Mouse (Mus musculus): ENCODE results near the gene Arhgap9. TPM values are rescaled to one million over a fixed set of nuclear protein-coding genes. Genes with fewer than 3 reads are reported as not detected.

Arhgap9 gene
- polyA plus RNA-seq, 1 experiment: 19.2 TPM

DNA sequence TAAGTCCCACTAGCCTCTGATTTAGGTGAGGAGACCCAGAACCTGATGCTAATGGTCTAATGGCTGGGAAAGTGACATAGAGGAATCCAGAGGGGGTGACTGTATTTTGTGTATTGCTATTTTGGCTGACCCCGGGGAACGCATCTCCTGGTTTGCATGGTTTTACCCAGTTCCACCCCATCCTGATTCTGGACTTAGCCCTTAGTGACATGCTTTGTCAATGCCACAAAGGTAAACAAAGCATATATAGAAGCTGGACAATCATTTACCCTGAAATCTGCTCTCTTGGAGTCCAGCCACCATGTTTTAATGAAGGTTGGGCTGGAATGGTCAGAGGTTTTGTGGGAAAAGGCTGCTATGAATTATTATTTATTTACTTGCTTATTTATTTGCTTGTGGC is 46.5 kb downstream of the Arhgap9 start:
- no peak for TF ChIP-seq CTCF (IDR thresholded peaks at IDR 0.05; ENCODE audit: insufficient read depth, low read length)
- no peak for TF ChIP-seq POLR2A (IDR thresholded peaks at IDR 0.05; ENCODE audit: borderline replicate concordance, extremely low read depth, low read depth, low read length)
- DNase-seq: no peak
- Histone ChIP-seq H3K4me1 (ENCODE audit: control insufficient read depth, insufficient read depth, low read length) (no peaks in the 10 kb centered on the region), H3K4me3 (replicated peaks; ENCODE audit: extremely low read depth, low read depth, low read length) (no peak overlapping the region)
- 79% methylated on average over 2 of the region's 2 CpGs for WGBS

DNA sequence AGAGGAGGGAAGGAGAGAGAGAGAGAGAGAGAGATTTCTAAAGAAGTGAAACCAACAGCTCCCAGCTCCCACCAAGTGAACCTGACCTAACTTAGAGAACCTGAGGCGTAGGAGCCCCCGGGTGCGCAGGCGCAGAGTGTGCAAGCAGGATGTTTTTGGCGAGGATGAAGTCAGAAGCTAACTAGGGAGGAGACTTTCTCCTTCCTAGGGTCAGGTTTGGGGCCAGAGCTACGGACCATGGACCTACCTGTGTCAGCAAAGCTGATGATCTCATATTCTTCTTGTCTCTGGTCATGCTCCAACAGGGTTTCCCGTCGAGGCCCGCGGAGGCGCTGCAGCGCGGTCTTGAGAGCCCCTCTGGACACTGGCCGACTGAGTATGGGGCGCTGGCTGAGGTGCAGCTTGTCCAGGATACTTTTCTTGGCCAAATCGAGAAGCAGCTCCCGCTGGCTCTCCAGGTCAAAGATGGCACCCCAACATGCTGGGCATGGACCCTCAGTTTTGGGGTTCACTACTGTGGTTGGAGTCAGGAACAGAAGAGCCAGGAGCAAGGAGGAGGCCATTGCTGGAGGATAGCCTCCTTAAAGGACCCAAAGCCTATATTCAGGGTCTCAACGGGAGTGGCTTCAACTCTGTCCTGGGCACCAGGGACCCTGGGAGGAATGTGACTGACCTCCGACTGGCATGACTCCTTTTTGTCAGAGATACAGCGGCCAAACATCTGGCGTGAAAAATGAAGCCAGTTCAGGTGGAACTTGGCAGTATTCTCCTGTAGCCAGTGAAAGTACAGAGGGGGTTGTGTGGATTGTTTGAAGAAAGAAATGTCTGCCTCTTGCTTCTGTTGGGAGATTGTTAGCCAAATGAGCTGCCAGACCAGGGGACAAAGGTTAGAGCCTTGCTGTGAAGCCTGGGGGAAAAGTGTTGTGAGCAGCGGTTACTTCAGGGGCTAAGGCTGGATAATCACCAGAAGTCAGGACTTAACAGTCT is 48.4 kb downstream of the Arhgap9 start, which contains the start of gene Inhbc:
Inhbc (minus strand) TSS at position 598 of the 987 bp plus-strand sequence.
- no peak for DNase-seq
- Histone ChIP-seq H3K4me1 (ENCODE audit: control insufficient read depth, insufficient read depth, low read length) (no peaks in the 10 kb centered on the region), H3K4me3 (replicated peaks; ENCODE audit: extremely low read depth, low read depth, low read length) (no peak within 1 kb of the TSS)
- TF ChIP-seq POLR2A (IDR thresholded peaks at IDR 0.05; ENCODE audit: borderline replicate concordance, extremely low read depth, low read depth, low read length) (no peak), CTCF (IDR thresholded peaks at IDR 0.05; ENCODE audit: insufficient read depth, low read length) (no peak)
- 74% methylated on average over 22 of the region's 22 CpGs for WGBS

DNA sequence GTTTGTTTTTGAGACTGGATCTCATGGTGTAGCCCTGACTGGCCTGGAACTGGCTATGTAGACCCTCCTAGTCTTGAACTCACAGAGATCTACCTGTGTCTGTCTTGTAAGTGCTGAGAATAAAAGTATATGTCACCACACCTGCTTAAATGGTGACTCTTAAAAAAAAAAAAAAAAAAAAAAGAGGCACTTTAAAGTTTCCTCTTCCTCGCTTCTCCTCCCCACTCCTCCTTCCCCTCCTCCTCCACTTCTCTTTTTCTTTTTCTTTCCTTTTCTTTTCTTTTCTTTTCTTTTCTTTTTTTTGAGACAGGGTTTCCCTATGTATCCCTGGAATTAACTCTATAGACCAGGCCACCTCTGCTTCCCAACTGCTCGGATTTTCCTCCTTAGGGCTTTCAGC is 49.3 kb downstream of the Arhgap9 start:
- DNase-seq: no peak
- TF ChIP-seq CTCF (IDR thresholded peaks at IDR 0.05; ENCODE audit: insufficient read depth, low read length): no peak
- no peak for TF ChIP-seq POLR2A (IDR thresholded peaks at IDR 0.05; ENCODE audit: borderline replicate concordance, extremely low read depth, low read depth, low read length)
- 73% methylated on average over 2 of the region's 2 CpGs for WGBS
- Histone ChIP-seq H3K4me3 (replicated peaks; ENCODE audit: extremely low read depth, low read depth, low read length) (no peak overlapping the region), H3K4me1 (ENCODE audit: control insufficient read depth, insufficient read depth, low read length) (no peaks in the 10 kb centered on the region)

DNA sequence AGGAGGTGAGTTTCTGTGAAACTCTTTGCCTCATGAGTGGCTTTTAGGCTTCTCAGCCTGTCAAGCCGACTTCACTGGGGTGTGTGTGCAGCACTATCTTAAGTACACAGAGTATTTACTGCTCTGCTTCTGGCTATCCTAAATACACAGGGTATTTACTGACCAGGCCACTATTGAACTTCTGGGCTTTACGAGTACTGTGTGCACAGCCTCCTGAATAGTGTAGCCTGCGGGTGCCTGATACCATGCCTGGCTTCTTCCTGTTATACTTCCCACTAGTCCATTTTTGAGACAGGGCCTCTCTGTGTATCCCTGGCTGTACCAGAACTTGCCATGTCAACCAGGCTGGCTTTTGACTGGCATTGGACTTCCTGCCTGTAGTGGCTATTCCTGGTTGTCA is 55.9 kb downstream of the Arhgap9 start:
- DNase-seq: no peak
- 57% methylated on average over 3 of the region's 3 CpGs for WGBS
- TF ChIP-seq POLR2A (IDR thresholded peaks at IDR 0.05; ENCODE audit: borderline replicate concordance, extremely low read depth, low read depth, low read length): no peak
- no peak for TF ChIP-seq CTCF (IDR thresholded peaks at IDR 0.05; ENCODE audit: insufficient read depth, low read length)

More for the DNA sequence above, 55.9 kb downstream of the Arhgap9 start:
- no peak overlapping the region for H3K4me3 ChIP-seq (replicated peaks; ENCODE audit: extremely low read depth, low read depth, low read length)
- peaks cover 8% of the 10 kb centered on the region for H3K4me1 ChIP-seq (ENCODE audit: control insufficient read depth, insufficient read depth, low read length)

Other genes with a start within 250 kb of the Arhgap9 start
- 5.2 and 7.7 TPM in 2 replicates for gene Agap2, start 246.7 kb upstream of the Arhgap9 start, polyA plus RNA-seq (2012; rRNA removed)
- gene Os9, start 200.8 kb upstream of the Arhgap9 start, polyA plus RNA-seq (2012; rRNA removed): 89.5 and 111 TPM in 2 replicates
- 70.8 and 81.2 TPM in 2 replicates for gene B4galnt1, start 156.7 kb upstream of the Arhgap9 start, polyA plus RNA-seq (2012; rRNA removed)
- gene Slc26a10, start 141.3 kb upstream of the Arhgap9 start, polyA plus RNA-seq (2012; rRNA removed): 3.5 and 7.4 TPM in 2 replicates
- 29.1 and 36.7 TPM in 2 replicates for gene Arhgef25, start 131.9 kb upstream of the Arhgap9 start, polyA plus RNA-seq (2012; rRNA removed)
- 134 and 157 TPM in 2 replicates for gene Dtx3, start 126.2 kb upstream of the Arhgap9 start, polyA plus RNA-seq (2012; rRNA removed)
- 36.6 and 45.7 TPM in 2 replicates for gene Pip4k2c, start 110.4 kb upstream of the Arhgap9 start, polyA plus RNA-seq (2012; rRNA removed)
- 1.3 TPM in 2 replicates for gene Kif5a, start 58.6 kb upstream of the Arhgap9 start, polyA plus RNA-seq (2012; rRNA removed)
- 149 and 178 TPM in 2 replicates for gene Dctn2, start 55.6 kb upstream of the Arhgap9 start, polyA plus RNA-seq (2012; rRNA removed)
- gene Mbd6, start 32.9 kb upstream of the Arhgap9 start, polyA plus RNA-seq (2012; rRNA removed): 52.2 and 57.6 TPM in 2 replicates
- gene Mars, start 10.2 kb upstream of the Arhgap9 start, polyA plus RNA-seq (2012; rRNA removed): 35.4 and 36.9 TPM in 2 replicates
- gene Gli1, start 20.0 kb downstream of the Arhgap9 start, polyA plus RNA-seq (2012; rRNA removed): 11.1 and 11.2 TPM in 2 replicates
- 0.02 TPM in 1 of 2 replicates, not detected in the other for gene Inhbe, start 32.4 kb downstream of the Arhgap9 start, polyA plus RNA-seq (2012; rRNA removed)
- not detected in 2 replicates for gene Inhbc, start 48.5 kb downstream of the Arhgap9 start, polyA plus RNA-seq (2012; rRNA removed)
- gene R3hdm2, start 58.4 kb downstream of the Arhgap9 start, polyA plus RNA-seq (2012; rRNA removed): 90.3 and 129 TPM in 2 replicates
- 1.5 and 5.8 TPM in 2 replicates for gene Stac3, start 179.7 kb downstream of the Arhgap9 start, polyA plus RNA-seq (2012; rRNA removed)
- gene Ndufa4l2, start 193.0 kb downstream of the Arhgap9 start, polyA plus RNA-seq (2012; rRNA removed): 107 and 124 TPM in 2 replicates
- 40.3 and 57.7 TPM in 2 replicates for gene Shmt2, start 200.5 kb downstream of the Arhgap9 start, polyA plus RNA-seq (2012; rRNA removed)
- gene Nxph4, start 212.6 kb downstream of the Arhgap9 start, polyA plus RNA-seq (2012; rRNA removed): 0.23 and 0.24 TPM in 2 replicates

Data from lung, adult 2 months (tissue).